Mouse (Mus musculus) forebrain, embryonic 10.5 days (tissue): Measurements from ENCODE around the gene Ar. TPM values are rescaled to one million over a fixed set of nuclear protein-coding genes. Genes with fewer than 3 reads are reported as not detected.

Experiments used
- DNase-seq: peaks from one replicate; pipeline ENCODE4 v3.0.0-alpha.2; 2017; ENCODE audit warnings: low spot score; ENCODE audit errors: extremely low spot score
- H3K27ac ChIP-seq: fragments of 300-500 bp; sonication (generic); 2 replicates; pipeline ENCODE4 v1.5.1; 2016; ENCODE audit warnings: mild to moderate bottlenecking
- H3K27me3 ChIP-seq: fragments of 300-500 bp; sonication (generic); 2 replicates; pipeline ENCODE4 v1.6.1; 2016; ENCODE audit warnings: mild to moderate bottlenecking; ENCODE audit not compliant: poor library complexity, severe bottlenecking
- H3K36me3 ChIP-seq: fragments of 300-500 bp; sonication (generic); replicated peaks from 2 replicates; pipeline ENCODE4 v1.6.1; 2016; ENCODE audit warnings: mild to moderate bottlenecking, moderate library complexity
- H3K4me1 ChIP-seq: fragments of 300-500 bp; sonication (generic); 2 replicates; pipeline ENCODE4 v1.6.1; 2016
- H3K4me3 ChIP-seq: fragments of 300-500 bp; sonication (generic); 2 replicates; pipeline ENCODE4 v1.5.1; 2016; ENCODE audit warnings: mild to moderate bottlenecking, moderate library complexity
- H3K9me3 ChIP-seq: fragments of 300-500 bp; sonication (generic); 2 replicates; pipeline ENCODE4 v1.6.1; 2016; ENCODE audit warnings: mild to moderate bottlenecking, moderate library complexity
- WGBS: fragments of 180-500 bp; shearing (Covaris S2); methylation state at CpG from one replicate; pipeline ENCODE4 v1.1.7; 2016; 5-methylcytosine and 5-hydroxymethylcytosine counted together
- polyA plus RNA-seq: library from polyadenylated mRNA; unstranded; fragments of >200 nt; fragmentation: Nextera tagmentation; extraction: Ambion mirVana; gene quantifications from 2 replicates; pipeline ENCODE4 v1.2.1, GENCODE M21; 2016

The Ar gene
- polyA plus RNA-seq = 0.05 and 0.10 TPM in 2 replicates

- peaks cover 26% of the 10 kb centered on the region for H3K4me1 ChIP-seq
- no peaks in the 10 kb centered on the region for H3K9me3 ChIP-seq
- H3K27ac ChIP-seq = no peak within 1 kb of the TSS
- DNase-seq = peak; percentile 24
- peaks cover 63% of the 10 kb centered on the region for H3K27me3 ChIP-seq
- no peaks in the 10 kb centered on the region for H3K36me3 ChIP-seq
- 24% methylated on average over 27 of the region's 27 CpGs for WGBS
- H3K4me3 ChIP-seq = peak within 1 kb of the TSS; percentile 50
Measured at GRCm38 (mm10) chrX:98148531-98149342, at the start of gene Ar. Gene Ar (plus strand): TSS chrX:98148769.

DNA sequence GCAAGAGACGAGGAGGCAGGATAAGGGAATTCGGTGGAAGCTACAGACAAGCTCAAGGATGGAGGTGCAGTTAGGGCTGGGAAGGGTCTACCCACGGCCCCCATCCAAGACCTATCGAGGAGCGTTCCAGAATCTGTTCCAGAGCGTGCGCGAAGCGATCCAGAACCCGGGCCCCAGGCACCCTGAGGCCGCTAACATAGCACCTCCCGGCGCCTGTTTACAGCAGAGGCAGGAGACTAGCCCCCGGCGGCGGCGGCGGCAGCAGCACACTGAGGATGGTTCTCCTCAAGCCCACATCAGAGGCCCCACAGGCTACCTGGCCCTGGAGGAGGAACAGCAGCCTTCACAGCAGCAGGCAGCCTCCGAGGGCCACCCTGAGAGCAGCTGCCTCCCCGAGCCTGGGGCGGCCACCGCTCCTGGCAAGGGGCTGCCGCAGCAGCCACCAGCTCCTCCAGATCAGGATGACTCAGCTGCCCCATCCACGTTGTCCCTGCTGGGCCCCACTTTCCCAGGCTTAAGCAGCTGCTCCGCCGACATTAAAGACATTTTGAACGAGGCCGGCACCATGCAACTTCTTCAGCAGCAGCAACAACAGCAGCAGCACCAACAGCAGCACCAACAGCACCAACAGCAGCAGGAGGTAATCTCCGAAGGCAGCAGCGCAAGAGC is 1.3 kb downstream of the Ar start:
- Histone ChIP-seq H3K36me3 (no peaks in the 10 kb centered on the region), H3K4me1 (peaks cover 26% of the 10 kb centered on the region), H3K4me3 (peak overlapping the region; percentile 50), H3K27ac (no peak overlapping the region), H3K9me3 (no peaks in the 10 kb centered on the region), H3K27me3 (peaks cover 70% of the 10 kb centered on the region)
- 30% methylated on average over 30 of the region's 30 CpGs for WGBS
- peak; percentile 19 for DNase-seq

- peak; percentile 17 for DNase-seq
- H3K36me3 ChIP-seq = no peaks in the 10 kb centered on the region
- H3K9me3 ChIP-seq = no peaks in the 10 kb centered on the region
- no peak overlapping the region for H3K27ac ChIP-seq
- H3K4me1 ChIP-seq = peaks cover 26% of the 10 kb centered on the region
- H3K4me3 ChIP-seq = peak overlapping the region; percentile 50
- WGBS = 23% methylated on average over 33 of the region's 33 CpGs
- H3K27me3 ChIP-seq = peaks cover 70% of the 10 kb centered on the region
Measured at GRCm38 (mm10) chrX:98150393-98151119, 2.0 kb downstream of the Ar start.

- Histone ChIP-seq H3K27ac (no peak overlapping the region), H3K4me3 (no peak overlapping the region), H3K4me1 (no peaks in the 10 kb centered on the region), H3K36me3 (no peaks in the 10 kb centered on the region), H3K9me3 (no peaks in the 10 kb centered on the region), H3K27me3 (no peaks in the 10 kb centered on the region)
- no peak for DNase-seq
Measured at GRCm38 (mm10) chrX:98189759-98190158, 41.2 kb downstream of the Ar start.

GRCm38 (mm10) chrX:98205766-98206165 is 57.2 kb downstream of the Ar start:
- Histone ChIP-seq H3K27me3 (peaks cover 6% of the 10 kb centered on the region), H3K9me3 (no peaks in the 10 kb centered on the region), H3K27ac (no peak overlapping the region), H3K4me3 (no peak overlapping the region), H3K36me3 (no peaks in the 10 kb centered on the region), H3K4me1 (no peaks in the 10 kb centered on the region)
- DNase-seq = no peak
- 63% methylated on average over 3 of the region's 3 CpGs for WGBS

DNA sequence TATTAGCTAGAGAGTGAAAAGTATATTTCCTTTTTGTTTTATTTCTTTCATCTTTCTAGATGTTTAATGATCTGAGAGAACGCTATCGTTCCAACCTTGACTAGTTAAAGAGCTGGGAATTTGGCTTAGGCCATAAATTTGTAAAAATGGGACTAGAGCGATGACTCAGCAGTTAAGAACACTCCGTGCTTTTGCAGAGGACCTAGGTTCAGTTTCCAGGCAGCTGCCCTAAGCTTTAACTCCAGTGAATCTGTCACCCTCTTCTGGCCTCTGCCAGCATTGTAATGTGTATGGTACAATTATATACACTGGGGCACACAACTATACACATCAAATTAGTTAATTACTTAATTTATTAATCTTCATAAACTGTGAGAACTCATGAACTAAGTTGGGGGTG is 58.6 kb downstream of the Ar start:
- no peak for DNase-seq
- 79% methylated on average over 4 of the region's 4 CpGs for WGBS
- H3K4me1 ChIP-seq = no peaks in the 10 kb centered on the region
- no peaks in the 10 kb centered on the region for H3K9me3 ChIP-seq
- no peak overlapping the region for H3K4me3 ChIP-seq
- H3K27ac ChIP-seq = no peak overlapping the region
- H3K36me3 ChIP-seq = no peaks in the 10 kb centered on the region
- peaks cover 6% of the 10 kb centered on the region for H3K27me3 ChIP-seq

- H3K27me3 ChIP-seq = no peaks in the 10 kb centered on the region
- DNase-seq = no peak
- H3K4me1 ChIP-seq = no peaks in the 10 kb centered on the region
- H3K9me3 ChIP-seq = no peaks in the 10 kb centered on the region
- no peak overlapping the region for H3K27ac ChIP-seq
- WGBS = 71% methylated on average over 1 of the region's 1 CpGs
- no peaks in the 10 kb centered on the region for H3K36me3 ChIP-seq
- H3K4me3 ChIP-seq = no peak overlapping the region
Measured at GRCm38 (mm10) chrX:98216103-98216502, 67.5 kb downstream of the Ar start.

- DNase-seq = no peak
- no peaks in the 10 kb centered on the region for H3K27me3 ChIP-seq
- H3K9me3 ChIP-seq = no peaks in the 10 kb centered on the region
- no peak overlapping the region for H3K27ac ChIP-seq
- WGBS = 80% methylated on average over 4 of the region's 4 CpGs
- H3K4me3 ChIP-seq = no peak overlapping the region
- no peaks in the 10 kb centered on the region for H3K4me1 ChIP-seq
- no peaks in the 10 kb centered on the region for H3K36me3 ChIP-seq
Measured at GRCm38 (mm10) chrX:98239011-98239410, 90.4 kb downstream of the Ar start.

DNA sequence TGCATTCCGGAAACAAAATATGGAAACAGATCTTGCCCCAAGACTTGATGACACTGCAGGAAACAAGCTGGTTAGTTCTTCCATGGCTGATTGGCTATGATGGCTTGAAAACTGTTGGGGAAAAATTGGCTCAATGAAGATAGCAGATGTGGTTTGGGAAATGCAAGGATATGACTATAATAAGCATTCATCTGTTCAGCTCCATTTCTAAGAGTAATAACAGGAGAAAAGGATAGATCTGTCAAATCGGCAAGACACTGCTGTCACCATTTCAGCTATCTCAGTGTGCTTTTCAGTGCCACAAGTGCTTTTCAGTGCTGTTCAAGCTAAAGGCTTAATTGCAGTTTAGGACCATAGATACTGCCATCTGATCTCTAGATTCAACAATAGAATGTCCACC is 96.5 kb downstream of the Ar start:
- no peak overlapping the region for H3K4me3 ChIP-seq
- no peaks in the 10 kb centered on the region for H3K9me3 ChIP-seq
- H3K36me3 ChIP-seq = no peaks in the 10 kb centered on the region
- no peaks in the 10 kb centered on the region for H3K4me1 ChIP-seq
- 86% methylated on average over 2 of the region's 2 CpGs for WGBS
- DNase-seq = no peak
- no peaks in the 10 kb centered on the region for H3K27me3 ChIP-seq
- no peak overlapping the region for H3K27ac ChIP-seq

DNA sequence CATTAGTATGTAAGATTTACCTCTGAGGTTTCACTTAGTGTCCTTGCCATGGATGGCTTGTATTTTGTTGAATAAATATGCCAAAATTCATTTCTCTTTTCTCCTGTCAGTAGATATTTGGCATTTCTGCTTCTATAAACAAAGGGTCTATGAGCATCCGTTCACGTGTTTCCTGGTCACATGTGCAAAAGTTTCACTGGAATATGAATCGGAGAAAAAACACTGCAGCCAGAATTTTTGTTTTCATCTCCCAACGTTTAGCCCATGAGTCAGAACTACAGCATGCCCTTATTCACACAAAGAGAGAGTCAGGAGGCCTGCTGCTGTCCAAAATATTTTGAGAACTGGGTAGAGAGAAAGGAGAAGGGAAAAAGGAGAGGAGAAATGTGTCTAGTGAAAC is 99.8 kb downstream of the Ar start:
- Histone ChIP-seq H3K4me3 (no peak overlapping the region), H3K36me3 (no peaks in the 10 kb centered on the region), H3K27ac (no peak overlapping the region), H3K4me1 (no peaks in the 10 kb centered on the region), H3K9me3 (no peaks in the 10 kb centered on the region), H3K27me3 (peaks cover 22% of the 10 kb centered on the region)
- no peak for DNase-seq
- WGBS = 85% methylated on average over 4 of the region's 4 CpGs

DNA sequence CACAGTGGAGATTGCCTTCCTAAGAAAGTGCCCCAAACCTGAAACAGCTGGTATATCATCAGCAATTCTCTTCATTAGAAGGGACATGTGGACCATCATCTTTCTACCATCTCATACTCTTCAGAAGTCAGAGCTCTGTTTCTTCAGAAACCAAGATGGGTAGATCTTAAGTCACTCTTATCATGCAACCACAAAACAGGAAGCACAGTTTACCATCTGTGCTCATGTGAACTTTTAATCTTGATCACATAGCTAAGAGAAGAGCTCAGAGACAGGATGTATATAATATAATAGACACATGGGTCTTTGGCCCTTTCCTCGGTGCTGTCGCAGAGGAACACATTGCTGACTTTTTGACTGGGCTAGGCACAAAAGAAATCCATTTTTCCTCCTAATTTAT is 111.1 kb downstream of the Ar start:
- Histone ChIP-seq H3K9me3 (no peaks in the 10 kb centered on the region), H3K4me1 (no peaks in the 10 kb centered on the region), H3K36me3 (no peaks in the 10 kb centered on the region), H3K4me3 (no peak overlapping the region), H3K27ac (no peak overlapping the region), H3K27me3 (0 out of 2 replicates have a peak, but pooled peaks cover 9% of the 10 kb centered on the region)
- 89% methylated on average over 2 of the region's 2 CpGs for WGBS
- no peak for DNase-seq

GRCm38 (mm10) chrX:98265755-98266154 is 117.2 kb downstream of the Ar start:
- H3K9me3 ChIP-seq = no peaks in the 10 kb centered on the region
- no peak for DNase-seq
- WGBS = 89% methylated on average over 2 of the region's 2 CpGs
- H3K36me3 ChIP-seq = no peaks in the 10 kb centered on the region
- no peak overlapping the region for H3K27ac ChIP-seq
- no peaks in the 10 kb centered on the region for H3K27me3 ChIP-seq
- no peaks in the 10 kb centered on the region for H3K4me1 ChIP-seq
- no peak overlapping the region for H3K4me3 ChIP-seq

GRCm38 (mm10) chrX:98271361-98271760 is 122.8 kb downstream of the Ar start:
- Histone ChIP-seq H3K9me3 (no peaks in the 10 kb centered on the region), H3K27ac (no peak overlapping the region), H3K36me3 (no peaks in the 10 kb centered on the region), H3K27me3 (no peaks in the 10 kb centered on the region), H3K4me1 (no peaks in the 10 kb centered on the region), H3K4me3 (no peak overlapping the region)
- DNase-seq = no peak
